Mouse (Mus musculus) CH12F3 (cell line): ENCODE results near the gene St3gal4.

Experiments used
- in situ Hi-C: fragments of 300-500 bp; cut with MboI; formaldehyde crosslinking; loops from 2 replicates; pipeline ENCODE4 v1.14.3; 2020; ENCODE audit warnings: low sequenced_read_pairs

Gene St3gal4

DNA sequence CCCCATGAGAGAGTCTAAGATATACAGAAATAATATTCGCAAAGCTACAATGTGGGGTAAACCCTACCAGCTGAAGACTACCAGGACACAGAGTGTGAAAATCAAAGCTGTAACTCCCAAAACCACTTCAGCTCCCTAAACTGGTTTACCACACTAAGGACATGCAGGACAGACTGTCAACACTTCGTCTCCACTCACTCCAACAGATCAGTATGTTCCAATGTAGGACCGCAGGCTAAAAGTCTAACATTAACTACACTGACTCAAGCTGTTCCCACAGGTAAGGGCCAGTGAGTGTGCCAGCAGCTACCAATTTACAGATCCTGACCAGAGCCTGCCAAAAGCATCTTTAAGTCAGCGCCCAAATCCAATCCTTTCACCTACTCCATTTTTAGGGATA, 67.4 kb downstream of the St3gal4 start:
- in situ Hi-C loops: no loop called here

DNA sequence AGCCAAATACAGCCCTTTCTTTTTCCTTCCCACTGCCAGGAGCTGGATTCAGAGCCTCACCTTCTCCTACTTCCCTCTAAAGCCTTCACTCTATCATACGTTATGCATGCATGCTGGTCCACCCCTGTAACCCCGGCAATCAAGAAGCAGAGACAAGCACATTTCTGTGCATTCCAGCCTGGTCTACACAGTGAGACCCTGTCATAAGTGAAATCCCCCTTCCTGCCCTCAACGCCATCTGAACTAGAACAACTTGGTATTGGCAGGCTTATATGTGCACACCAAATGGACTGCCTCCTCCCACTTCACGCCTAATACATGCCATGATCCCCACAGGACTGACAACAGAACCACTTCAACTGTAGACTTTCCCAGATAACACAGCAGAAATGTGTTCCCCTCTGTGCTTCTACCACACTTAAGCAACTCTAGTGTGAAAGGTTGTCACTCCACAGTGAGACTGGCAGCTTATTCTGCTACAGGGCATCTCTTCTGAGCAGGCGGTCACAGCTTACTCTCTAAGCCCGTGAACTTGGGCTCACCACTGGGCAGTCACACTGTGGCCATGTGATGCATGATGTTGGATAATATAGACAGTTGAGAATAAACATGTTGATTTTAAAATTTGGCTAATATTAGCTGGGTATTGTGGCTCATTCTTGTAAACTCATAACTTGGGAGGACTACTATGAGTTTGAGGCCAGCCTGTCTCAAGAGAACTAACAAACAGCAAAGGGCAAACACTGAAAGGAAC, 68.2 kb downstream of the St3gal4 start:
- in situ Hi-C loops: no loop called here

DNA sequence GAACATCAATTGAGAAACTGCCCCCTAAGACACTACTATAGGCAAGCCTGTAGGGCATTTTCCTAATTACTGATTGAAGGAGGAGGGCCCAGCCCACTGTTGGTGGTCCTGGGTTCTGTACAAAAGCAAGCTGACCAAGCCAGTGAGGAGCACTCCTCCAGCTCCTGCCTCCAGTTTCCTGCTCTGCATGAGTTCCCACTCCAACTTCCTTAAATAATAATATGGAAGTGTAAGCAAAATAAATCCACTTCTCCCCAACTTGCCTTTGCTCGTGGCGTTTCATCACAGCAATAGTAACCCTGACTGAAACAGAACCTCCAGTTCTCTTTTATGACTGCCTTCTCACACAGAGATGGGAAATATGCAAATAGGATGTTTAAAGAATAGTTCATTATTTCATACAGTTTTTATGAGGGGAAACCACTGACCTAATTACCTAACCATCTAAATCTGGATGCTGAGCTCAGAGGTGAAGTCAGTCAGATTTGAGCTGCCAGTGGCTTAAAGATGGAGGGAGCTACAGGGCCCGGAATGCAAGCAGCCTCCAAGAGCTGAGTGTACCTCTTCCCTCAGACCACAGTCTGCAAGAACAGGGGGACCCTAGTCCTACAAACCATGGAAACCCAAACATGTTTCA, 69.1 kb downstream of the St3gal4 start:
- in situ Hi-C loops: no loop called here

DNA sequence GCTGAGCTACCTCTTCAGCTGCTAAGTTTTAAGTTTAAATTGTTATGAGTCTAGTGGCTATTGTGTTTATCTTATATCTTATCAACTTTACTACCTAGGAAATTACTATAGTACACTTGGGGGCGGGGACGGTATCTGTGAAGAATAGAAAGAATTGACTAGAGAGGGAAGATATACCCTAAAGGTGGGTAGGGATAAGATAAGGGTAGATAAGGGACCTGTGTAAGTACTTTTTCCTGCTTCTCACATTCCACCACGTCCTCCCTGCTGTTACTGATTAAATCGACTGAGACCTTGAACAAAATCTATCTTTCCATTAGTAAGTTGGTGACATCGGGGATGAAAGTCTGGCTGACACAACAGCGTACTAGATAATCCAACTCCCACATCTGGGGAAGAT, 70.6 kb downstream of the St3gal4 start:
- in situ Hi-C loops: no loop called here

DNA sequence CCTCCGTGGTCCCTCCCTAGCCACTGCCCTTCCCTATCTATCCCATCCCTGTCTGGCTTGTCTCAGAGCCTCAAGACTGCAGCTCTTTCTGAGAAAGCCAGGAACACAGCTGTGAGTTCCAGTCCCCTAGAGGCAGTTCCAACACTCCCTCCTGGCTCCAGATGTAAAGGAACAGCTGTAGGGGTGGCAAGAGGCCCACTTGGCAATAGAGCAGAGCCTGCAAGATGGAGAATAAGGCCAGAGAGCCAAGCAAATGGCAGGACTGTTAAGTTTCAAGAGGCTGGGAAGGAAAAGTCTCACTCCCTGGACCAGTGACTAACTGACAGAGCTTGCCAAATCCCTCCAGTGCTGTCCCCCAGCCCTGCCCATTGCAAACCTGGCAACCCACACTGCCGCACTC, 73.3 kb downstream of the St3gal4 start:
- in situ Hi-C loops: no loop called here

DNA sequence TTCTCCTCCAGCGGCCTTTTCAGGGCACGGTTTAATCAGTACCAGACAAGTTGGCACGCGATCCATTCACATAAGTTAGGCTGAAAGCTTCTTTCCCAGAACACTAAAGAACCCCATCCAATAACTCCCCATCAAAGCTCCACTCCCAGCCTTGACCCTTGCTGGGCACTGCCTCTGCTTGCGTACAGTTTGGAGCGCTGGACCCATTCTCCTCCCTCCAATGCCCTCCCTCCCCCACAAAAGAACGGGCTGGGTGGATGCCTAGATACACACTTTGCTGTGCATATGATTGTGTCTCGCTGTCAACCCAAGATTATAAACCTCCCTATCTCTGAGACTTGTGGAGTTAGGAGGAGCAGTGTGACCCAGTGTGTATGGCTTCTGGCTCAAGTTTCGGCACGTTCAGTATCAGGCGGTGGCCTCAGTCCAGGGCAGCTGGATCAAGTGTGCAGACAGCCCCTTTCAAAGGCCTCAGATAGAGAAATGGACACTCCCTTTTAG, 74.0 kb downstream of the St3gal4 start:
- in situ Hi-C loops: no loop called here

DNA sequence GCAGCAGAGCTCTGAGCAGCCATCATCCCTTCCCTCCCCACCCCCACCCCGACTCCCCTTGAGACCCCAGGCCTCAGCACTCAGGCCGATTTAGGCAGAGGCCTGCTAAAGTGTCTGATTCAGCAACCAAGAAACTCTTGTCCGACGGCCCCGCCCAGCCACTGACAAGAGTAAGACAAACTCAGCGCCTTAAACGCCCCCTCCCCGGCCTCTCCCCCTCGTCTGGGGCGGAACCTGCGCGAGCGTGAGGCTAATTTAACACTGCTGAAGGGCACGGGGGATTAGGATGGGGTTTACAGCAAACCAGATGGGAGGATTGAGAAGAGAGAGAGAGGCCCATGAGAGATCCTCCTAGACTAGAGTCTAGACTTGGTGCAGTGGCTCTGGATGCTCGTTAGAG, 74.6 kb downstream of the St3gal4 start:
- in situ Hi-C loops: no loop called here

DNA sequence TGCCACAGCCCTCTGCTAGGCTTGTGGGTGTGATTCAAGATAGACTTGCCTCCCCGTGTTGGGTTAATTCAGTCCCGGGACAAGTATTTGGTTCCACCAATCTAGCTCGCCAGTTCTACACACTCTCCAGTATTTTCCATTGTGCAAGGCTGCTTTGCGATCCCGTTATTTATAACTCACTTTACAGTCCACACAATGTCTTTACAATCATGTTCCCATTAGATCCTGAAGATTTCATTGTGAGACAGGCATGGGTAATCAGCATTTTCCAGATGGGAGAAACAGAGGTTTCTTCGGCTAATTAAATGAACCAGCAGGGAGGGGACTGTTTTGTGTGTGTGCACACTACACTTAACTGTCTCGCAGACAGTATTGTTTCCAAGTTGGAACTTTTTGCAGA, 75.4 kb downstream of the St3gal4 start:
- in situ Hi-C loops: no loop called here

DNA sequence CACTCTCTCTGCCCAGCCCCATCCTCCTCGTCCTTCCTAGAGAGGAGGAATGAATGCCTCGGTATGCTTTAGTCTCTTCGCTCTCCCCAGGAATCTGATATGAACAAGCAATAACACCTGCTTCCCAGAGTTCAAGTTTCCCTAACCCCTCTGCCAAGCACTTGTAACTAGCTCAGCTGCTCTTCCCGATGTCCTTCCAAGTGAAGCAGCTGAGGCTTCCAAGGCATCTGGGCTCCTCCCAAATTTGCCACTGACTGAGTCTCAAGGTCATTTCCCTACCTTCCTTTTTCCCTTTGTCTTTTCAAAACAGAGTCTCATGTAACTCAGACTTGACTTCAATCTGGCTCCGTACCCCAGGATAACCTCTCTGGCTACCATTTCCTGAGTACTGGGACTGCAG, 77.6 kb downstream of the St3gal4 start:
- in situ Hi-C loops: no loop called here

DNA sequence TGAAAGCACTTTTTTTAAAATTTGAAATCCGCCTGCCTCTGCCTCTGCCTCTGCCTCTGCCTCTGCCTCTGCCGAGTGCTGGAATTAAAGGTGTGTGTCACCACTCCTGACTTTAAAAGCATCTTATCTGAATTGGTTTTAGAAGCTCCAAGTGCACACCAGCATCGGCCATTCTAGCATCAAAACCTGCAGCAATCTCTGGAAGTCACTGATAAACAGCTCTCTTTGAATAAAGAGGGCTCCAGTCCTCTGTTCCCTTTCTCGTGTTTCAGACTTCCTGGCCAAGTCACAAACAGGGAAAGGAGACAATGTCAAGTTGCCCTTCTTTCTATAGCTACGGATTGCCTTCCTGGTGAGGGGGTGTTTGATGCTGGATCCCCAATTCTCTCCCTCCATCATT, 79.2 kb downstream of the St3gal4 start:
- in situ Hi-C loops: no loop called here

DNA sequence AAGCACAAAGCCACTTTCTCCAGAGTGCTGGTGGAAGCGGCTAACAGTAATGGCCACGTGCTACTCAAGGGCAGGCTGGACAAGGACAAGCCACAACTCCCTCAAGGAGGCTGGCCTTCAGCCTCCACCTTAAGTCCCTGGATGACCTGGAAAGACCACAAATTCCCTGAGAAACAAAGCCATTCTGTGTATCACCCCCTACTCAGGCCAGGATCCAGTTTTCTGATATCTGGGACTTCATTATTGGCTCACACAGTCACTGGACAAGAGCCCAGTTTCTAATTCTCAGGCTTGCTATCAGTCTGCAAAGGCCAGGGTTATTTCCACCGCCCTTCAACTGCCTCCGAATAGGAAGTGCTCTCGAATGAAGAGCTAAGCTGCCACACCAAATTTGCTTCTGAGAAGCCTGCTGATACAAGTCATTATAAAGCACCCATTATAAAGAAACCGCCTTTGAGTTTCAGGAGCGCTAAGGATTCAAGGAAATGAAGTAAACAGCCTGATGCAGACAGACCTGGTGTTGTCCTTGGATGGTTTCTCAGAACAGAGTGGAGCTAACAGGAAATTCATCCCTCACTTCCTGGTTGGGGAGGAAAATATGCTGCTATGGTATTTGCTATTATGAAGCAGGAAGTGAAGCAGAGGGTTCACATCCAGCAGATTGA, 80.0 kb downstream of the St3gal4 start:
- in situ Hi-C loops: no loop called here

DNA sequence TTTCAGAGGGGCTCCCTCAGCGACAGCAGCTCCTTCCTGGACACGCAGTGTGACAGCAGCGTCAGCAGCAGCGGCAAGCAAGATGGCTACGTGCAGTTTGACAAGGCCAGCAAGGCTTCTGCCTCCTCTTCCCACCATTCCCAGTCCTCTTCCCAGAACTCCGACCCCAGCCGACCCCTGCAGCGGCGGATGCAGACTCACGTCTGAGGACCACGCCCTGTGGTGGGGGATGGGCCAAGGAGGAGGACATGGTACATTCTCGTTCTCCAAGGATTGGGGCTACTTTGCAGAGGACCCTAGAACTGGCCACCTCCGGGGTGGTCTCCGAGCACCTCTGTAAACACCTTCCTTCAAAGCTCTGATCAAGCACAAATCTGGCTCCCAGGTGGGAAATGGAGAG, 84.0 kb downstream of the St3gal4 start:
- in situ Hi-C loops: no loop called here

DNA sequence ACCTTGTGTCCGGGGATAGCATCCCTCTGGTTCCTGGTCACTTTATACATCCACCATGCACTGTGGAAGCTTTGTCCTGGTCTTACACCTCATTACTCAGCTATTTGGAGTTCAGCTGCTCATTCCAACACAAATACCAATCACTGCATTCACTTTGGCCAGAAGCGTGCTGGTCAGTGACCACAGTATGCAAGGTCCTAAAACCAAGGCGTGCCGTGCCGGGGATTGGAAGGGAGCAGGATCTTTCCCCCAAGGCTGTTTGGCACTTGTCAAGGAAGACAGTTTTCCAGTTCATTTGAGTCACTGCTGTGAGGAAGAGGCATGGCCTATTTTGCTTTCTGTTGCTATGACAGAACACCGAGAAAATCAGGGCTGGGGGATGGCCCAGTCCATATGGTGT, 86.6 kb downstream of the St3gal4 start:
- in situ Hi-C loops: no loop called here

DNA sequence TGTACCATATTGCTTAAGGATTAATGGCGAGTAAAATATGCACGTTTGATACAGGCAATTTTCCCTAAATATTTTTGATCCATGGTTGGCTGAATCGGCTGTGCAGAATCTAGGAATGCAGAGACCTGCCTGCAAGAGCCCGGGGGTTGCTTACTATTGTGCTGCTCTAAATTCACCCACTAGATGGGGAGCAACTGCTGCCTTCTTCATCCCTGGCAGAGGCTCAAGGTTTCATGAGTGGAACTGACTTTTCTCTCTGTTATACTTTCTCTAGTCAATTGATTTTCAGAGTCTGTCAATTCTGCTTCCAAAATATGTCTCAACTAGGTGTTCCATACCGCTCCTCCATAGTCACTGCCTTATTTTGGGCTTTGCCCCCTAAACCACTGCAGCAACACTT, 88.2 kb downstream of the St3gal4 start:
- in situ Hi-C loops: no loop called here

DNA sequence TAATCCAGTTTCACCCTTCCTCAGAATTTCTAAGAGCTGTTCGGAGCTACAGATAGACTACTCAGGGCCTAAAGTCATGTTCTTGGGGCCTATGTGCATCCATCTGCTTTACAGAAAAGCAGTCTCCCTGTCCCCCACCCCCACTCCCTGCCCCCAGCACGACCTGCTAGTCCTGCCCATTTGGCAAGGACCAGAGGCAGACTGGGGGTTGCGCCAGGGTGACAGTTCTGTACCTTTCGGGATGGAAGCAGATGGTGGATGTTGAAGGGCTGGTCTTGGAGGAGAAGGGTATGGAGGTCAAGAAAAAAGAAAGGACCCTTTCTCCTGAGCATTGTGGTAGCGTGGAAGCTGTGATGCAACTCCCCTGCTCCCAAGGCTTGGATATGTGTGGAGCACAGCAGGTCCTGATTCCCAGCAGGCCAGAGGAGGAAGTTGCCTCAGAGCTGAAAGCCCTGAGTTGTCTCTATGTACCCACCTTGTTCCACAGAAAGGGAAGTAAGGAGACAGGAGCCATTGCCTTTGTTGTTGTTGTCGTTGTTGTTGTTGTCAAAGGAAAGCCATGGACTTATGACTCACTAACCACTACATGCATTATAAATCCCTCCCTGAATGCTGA, 91.6 kb downstream of the St3gal4 start:
- in situ Hi-C loops: no loop called here

DNA sequence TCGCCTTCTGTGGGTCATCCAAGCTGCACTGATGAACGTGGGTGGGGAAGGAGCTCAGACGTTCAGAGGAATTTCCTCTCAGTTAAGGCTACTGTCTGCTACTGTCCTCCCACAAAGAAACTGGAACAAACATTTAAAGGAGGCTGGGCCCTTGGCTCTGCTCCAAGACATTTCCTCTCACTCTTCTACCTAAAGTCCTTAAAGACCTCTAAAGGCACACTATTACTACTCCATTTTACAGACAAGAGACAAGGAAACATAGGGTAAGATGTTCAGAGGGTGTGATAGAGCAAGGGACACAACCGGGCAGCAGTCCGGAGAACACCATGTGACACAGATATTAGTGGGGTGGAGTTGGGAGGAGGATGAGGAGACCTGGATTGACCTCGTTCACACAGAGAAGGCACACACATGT, 92.2 kb downstream of the St3gal4 start:
- in situ Hi-C loops: no loop called here

DNA sequence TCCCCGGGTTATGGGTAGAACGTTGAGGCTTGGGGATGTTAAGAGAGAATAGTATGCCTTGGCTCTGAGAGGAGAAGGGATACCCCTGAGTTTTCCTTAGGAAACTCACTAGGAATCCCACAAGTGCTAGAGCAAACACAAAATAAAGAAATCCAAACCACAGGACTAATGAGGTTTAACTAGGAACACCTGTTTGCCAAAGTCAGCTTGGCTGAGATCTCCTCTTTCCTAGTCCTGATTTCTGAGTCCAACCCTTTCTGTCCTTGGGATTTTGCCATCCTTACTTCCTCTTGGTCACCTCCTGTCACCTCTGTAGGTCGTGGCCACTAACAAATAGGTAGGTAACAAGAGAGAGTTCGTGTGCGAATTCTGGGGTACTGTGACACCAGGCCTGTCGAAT, 92.8 kb downstream of the St3gal4 start:
- in situ Hi-C loops: no loop called here

DNA sequence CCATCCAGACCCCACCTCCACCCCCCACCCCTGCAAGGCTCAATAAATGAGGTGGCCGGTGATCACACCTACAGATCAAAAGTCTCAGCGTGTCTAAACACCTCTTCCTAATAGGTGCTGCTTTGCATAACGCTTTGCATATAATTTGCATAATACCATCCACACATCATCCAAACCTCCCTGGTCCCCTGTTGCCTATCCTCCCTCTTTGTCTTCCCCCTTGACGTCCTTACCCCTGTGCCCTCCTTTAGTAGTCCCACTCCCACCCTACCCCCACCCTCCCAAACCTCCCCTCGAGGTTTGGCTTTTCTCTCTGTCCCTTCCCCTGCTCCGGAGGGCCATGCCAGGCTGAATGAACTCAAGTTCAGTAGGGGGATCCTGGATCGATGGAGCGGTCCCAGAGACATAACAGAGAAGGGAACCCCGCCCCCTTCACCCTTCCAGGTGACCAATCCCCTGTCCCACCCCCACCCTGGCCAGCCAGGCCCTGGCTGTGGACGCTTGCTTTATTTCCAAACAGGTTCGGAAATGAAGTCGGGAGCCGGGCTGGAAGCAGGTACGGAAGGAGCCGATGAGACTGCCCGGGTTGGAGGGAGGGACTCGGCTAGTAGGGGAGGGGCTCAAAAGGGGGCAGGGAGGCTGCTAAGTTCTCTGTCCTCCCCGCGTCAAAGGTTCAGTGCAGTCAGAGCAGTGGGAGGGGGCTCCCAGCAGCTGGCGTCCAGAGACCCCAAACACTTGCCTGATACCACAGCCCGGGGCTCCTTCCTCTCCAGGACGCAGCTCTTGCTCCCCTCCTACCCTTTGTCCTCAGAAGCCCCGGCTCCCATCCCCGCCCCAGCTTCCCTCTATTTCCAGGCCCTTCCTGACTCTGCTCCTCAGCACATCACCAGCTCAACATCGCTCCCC, 94.2 kb downstream of the St3gal4 start:
- in situ Hi-C loops: loop anchor here (25.0 kb wide), 1 partner anchor 363 kb away; no protein-coding TSS in a partner anchor

DNA sequence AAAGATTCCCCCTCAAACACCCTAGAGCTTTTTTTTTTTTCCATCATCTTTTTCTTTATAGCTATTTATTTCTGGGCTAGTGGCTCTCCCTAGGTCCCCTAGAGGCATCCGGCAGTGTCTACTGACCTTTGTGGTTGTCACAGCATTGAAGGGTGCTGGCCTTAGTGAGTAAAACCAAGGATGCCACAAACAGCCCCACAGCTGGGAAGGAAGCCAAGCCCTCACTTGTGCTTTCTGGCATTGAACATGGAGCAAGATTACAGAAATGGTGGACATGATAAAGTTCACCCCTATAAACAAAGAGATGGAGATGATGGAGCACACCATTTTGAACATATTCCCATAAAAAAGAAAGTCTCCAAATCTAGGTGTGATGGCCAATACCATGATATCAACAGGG, 97.3 kb downstream of the St3gal4 start:
- in situ Hi-C loops: loop anchor here (25.0 kb wide), 1 partner anchor 359 kb away; no protein-coding TSS in a partner anchor

DNA sequence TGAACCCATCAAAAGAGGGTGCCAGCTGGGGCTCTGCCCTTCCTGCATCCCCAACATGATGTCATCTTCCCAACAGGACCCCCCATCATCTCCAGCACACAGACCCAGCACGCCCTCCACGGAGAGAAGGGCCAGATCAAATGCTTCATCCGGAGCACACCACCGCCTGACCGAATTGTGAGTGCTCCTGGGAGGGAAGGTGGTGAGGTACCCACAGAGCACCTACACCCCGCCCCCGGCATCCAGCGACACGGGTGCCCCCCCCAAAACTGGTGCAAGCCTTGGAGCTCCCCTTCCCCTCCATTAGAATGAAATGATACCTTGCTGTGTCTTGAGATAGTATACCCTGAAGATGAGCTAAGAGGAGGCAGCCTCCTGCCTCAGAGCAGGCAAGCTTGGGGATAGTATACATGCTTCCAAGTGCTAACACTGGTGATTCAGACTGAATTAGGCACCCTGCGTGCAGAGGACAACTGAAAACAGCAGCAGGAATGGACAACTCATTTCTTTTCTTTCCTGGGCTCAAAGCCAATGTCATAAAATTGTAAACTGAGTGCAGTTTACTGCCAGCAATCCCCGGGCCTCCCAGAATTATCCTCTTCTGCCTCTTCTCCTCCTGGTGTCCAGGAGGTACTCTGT, 98.9 kb downstream of the St3gal4 start:
- in situ Hi-C loops: loop anchor here (25.0 kb wide), 1 partner anchor 358 kb away; no protein-coding TSS in a partner anchor
